Mouse (Mus musculus): ENCODE measurements at regions not wholly inside any gene's neighbourhood (a gene's known extent, or its start where the extent isn't known, plus 50 kb on each side); places are given as distances from the start of the nearest gene placed in this dataset.

- DNase-seq (ENCODE audit: low spot score in 2 of 2): no peak
These were observed 318.4 kb upstream of the Myo3a start for GRCm38 (mm10) chr2:21908813-21909480.

GRCm38 (mm10) chr2:21909481-21909966 lies 317.8 kb upstream of the Myo3a start:
- DNase-seq (ENCODE audit: low spot score in 2 of 2): peak; percentile 18 to 31

GRCm38 (mm10) chr2:21917804-21918690 lies 309.3 kb upstream of the Myo3a start:
- DNase-seq (ENCODE audit: low spot score in 2 of 2): peak in 1 of 2 experiments; percentile 3

- DNase-seq (ENCODE audit: low spot score in 2 of 2): no peak
These were observed 308.2 kb upstream of the Myo3a start for GRCm38 (mm10) chr2:21919091-21919490.

GRCm38 (mm10) chr2:21927656-21928055 lies 299.6 kb upstream of the Myo3a start:
- no peak for DNase-seq (ENCODE audit: low spot score in 2 of 2)

- DNase-seq (ENCODE audit: low spot score in 2 of 2): no peak
These were observed 287.3 kb upstream of the Myo3a start for GRCm38 (mm10) chr2:21939993-21940392.

GRCm38 (mm10) chr2:21940797-21941487 lies 286.4 kb upstream of the Myo3a start:
- DNase-seq (ENCODE audit: low spot score in 2 of 2): no peak

- no peak for DNase-seq (ENCODE audit: low spot score in 2 of 2)
These were observed 285.8 kb upstream of the Myo3a start for GRCm38 (mm10) chr2:21941488-21942000.

- DNase-seq (ENCODE audit: low spot score in 2 of 2): no peak
These were observed 283.6 kb upstream of the Myo3a start for GRCm38 (mm10) chr2:21943676-21944075.

GRCm38 (mm10) chr2:21946484-21946883 lies 280.8 kb upstream of the Myo3a start:
- DNase-seq (ENCODE audit: low spot score in 2 of 2): no peak

- DNase-seq (ENCODE audit: low spot score in 2 of 2): no peak
These were observed 276.0 kb upstream of the Myo3a start for GRCm38 (mm10) chr2:21951279-21951678.

GRCm38 (mm10) chr2:21956112-21956963 lies 271.0 kb upstream of the Myo3a start:
- DNase-seq (ENCODE audit: low spot score in 2 of 2): no peak

- DNase-seq (ENCODE audit: low spot score in 2 of 2): no peak
These were observed 268.9 kb upstream of the Myo3a start for GRCm38 (mm10) chr2:21958365-21958764.

GRCm38 (mm10) chr2:21958802-21959201 lies 268.5 kb upstream of the Myo3a start:
- no peak for DNase-seq (ENCODE audit: low spot score in 2 of 2)

GRCm38 (mm10) chr2:21963343-21964026 lies 263.8 kb upstream of the Myo3a start:
- DNase-seq (ENCODE audit: low spot score in 2 of 2): no peak

GRCm38 (mm10) chr2:21964027-21964605 lies 263.2 kb upstream of the Myo3a start:
- DNase-seq (ENCODE audit: low spot score in 2 of 2): no peak

- no peak for DNase-seq (ENCODE audit: low spot score in 2 of 2)
These were observed 256.4 kb upstream of the Myo3a start for GRCm38 (mm10) chr2:21970774-21971406.

GRCm38 (mm10) chr2:21974599-21974998 lies 252.7 kb upstream of the Myo3a start:
- DNase-seq (ENCODE audit: low spot score in 2 of 2): no peak

- no peak for DNase-seq (ENCODE audit: low spot score in 2 of 2)
These were observed 251.8 kb upstream of the Myo3a start for GRCm38 (mm10) chr2:21975547-21975946.
